Mouse (Mus musculus): ENCODE measurements at regions not wholly inside any gene's neighbourhood (a gene's known extent, or its start where the extent isn't known, plus 50 kb on each side); places are given as distances from the start of the nearest gene placed in this dataset.

DNA sequence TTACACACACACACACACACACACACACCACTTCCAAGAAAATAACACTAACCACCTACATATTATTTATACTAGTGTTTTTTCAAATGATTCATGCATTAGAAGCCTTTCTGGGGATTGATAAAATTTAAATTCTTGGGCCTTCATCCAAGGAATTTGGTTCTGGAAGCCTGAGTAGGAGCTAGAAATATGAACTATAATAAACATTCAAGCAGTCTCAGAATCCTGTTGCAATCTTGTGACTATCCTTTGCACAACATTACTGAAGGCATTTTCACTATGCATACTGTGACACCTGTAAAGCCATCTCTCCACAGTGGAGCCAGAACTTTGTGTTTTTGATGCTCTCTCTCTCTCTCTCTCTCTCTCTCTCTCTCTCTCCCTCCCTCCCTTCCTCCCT is 262.7 kb downstream of the Lmx1a start:
- TF ChIP-seq CTCF (IDR thresholded peaks at IDR 0.05; ENCODE audit: low read depth, low read length) (no peak), TAL1 (conservative IDR thresholded peaks at IDR 0.05; ENCODE audit: low read depth, low read length) (no peak), GATA1 (IDR thresholded peaks at IDR 0.05; ENCODE audit: borderline replicate concordance, low read length) (no peak), GATA2 (IDR thresholded peaks at IDR 0.05; ENCODE audit: borderline replicate concordance, low read depth, low read length) (no peak)
